Mouse (Mus musculus) liver, embryonic 14.5 days (tissue): ENCODE results near the gene Snrpa.

Experiments
- CTCF ChIP-seq: IDR thresholded peaks from 2 replicates; pipeline ENCODE4 v1.5.1; 2016; ENCODE audit warnings: antibody characterized with exemption, low read depth, control low read depth
- EP300 ChIP-seq: IDR thresholded peaks from 2 replicates; pipeline ENCODE4 v1.6.1; 2016; ENCODE audit warnings: antibody characterized with exemption, low read depth

DNA sequence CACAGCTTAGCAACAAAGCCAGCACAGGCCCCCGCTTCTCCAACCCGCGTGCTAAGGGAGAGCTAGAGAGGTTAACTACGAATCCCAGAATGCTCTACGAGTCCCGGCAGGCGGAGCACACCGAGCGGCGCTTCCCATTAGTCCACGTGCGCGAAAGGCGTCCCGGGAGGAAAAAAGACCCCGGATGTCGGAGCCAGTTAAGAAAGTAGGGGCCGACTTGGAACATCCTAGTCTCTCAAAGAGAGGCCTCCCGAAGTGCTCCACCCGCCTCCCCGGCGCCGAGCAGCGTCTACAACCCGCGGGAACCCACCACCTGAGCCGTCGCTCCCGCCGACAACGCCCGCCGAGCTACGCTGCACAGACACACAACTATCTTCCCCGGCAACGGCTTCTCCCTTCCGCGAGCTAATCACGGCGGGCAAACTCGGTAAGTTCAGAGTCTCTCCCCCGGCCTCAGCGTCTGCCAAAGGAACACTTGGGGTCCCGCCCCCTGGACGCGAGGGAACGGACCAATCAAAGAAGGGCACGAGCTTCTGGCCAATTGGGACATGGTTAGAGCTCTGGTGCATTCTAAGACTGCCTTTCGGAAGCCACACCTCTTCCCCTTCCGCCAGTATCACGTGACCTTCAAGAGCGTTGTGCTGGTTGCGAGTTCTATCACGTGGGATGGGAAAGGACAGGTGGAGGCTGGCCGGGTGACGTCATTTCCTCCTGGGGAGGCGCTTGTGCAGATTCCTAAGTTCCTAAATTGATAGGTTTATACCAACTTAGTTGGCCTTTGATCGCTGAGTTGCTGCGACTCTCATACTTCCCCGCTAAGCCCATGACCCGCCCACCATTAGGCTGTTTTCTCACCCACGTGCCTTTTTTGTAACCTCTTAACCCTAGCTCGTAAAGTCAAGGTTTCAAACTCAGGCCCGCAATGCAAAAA, at the start of gene Snrpa, which contains the start of gene BC024978:
- TF ChIP-seq EP300, result no peak
- TF ChIP-seq CTCF, result no peak
